Mouse (Mus musculus) Patski (cell line): ENCODE data around the gene Atxn7. TPM values are rescaled to one million over a fixed set of nuclear protein-coding genes. Genes with fewer than 3 reads are reported as not detected.

Source experiments
- ATAC-seq: fragments of 100-300 bp; one replicate; pipeline ENCODE4 v1.8.0; 2021
- CTCF ChIA-PET: fragments of 350-600 bp; sonication (Branson Sonifier 250); formaldehyde crosslinking; loops from one replicate; lab custom pipeline; 2022; ENCODE audit warnings: inconsistent platforms; lab: Charles Lee
- POLR2A ChIA-PET: fragments of 350-600 bp; sonication (Branson Sonifier 250); formaldehyde crosslinking; loops from one replicate; lab custom pipeline; 2022; ENCODE audit warnings: antibody characterized with exemption, inconsistent platforms; lab: Charles Lee
- DNase-seq: peaks from one replicate; pipeline ENCODE4 v3.0.0-alpha.2; 2011; ENCODE audit warnings: low read depth, low spot score
- H3K27me3 ChIP-seq: fragments of 371-371 bp; one replicate; pipeline ENCODE4 v1.5.1; 2021
- CTCF ChIP-seq: fragments of 100-300 bp; IDR thresholded peaks from one replicate; pipeline ENCODE4 v1.5.1; 2021
- in situ Hi-C: fragments of 300-500 bp; cut with MboI; formaldehyde crosslinking; loops from 3 replicates; pipeline ENCODE4 v1.11.1; 2018; ENCODE audit warnings: low pct_unique_long_range_greater_than_20kb, mixed read lengths
- polyA plus RNA-seq: library from polyadenylated mRNA; unstranded; gene quantifications from one replicate; pipeline ENCODE4 v1.2.3, GENCODE M21; 2021

Gene Atxn7
- polyA plus RNA-seq, 1 experiment from 2014 or later = 11.3 TPM

DNA sequence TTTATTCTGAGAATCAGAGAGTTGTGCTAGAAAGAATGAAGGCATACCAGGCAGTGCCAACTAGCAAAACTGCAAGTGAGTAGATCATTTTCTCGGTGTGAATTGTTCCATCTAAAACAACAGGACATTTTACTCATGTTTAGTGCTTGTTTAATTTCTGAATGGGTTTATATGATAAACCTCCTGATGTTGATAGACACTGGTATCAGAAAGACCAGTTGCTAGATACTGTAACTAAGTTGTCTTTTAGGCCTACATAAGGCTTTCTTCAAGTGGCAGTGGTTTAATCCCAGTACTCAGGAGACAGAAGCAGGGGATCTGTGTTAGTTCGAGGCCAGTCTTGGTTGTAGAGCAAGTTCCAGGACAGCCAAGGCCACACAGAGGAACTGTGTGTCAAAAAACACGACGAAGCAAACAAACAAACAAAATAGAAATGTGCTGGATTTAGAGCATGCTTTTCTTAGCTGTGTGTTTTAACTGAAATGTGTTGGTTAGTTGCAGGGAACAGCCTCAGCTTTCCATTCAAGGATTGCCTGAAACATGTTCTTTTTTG lies 125.5 kb downstream of the Atxn7 start:
- DNase-seq (no peak), ATAC-seq (no peak)
- TF ChIP-seq CTCF = no peak
- in situ Hi-C loops = no loop called here
- H3K27me3 ChIP-seq = no peaks in the 10 kb centered on the region
- CTCF ChIA-PET = interaction anchor here (1.0 to 3.5 kb wide), 3 partner anchors 10 to 19 kb away, joined by 3 to 21 read pairs (median 5); no protein-coding TSS in a partner anchor
- POLR2A ChIA-PET = no interaction called here

DNA sequence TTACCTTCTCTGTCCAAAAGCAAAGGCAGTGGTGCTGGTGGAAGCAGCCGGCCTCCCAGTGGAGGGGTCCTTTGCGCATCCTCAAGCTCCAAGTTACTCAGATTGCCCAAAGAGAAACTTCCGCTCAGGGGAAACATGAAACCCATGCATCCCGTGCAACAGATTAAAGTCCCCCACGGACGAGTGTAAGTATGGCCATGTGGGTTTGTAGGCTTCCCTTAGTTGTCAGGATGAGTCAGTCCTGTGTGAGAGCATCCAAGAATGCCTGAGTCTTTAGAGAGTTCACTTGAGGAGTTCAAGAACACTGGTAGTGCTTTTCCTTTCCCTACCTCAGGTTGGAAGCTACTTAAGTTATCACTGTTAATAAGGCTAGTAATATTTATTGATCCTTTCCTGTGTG lies 126.1 kb downstream of the Atxn7 start:
- DNase-seq = no peak
- peak; percentile 44 for ATAC-seq
- H3K27me3 ChIP-seq = no peaks in the 10 kb centered on the region
- in situ Hi-C loops = no loop called here
- POLR2A ChIA-PET = no interaction called here
- TF ChIP-seq CTCF = no peak
- CTCF ChIA-PET = interaction anchor here (1.0 to 3.5 kb wide), 2 partner anchors 11 to 19 kb away, joined by 5 to 21 read pairs; no protein-coding TSS in a partner anchor

DNA sequence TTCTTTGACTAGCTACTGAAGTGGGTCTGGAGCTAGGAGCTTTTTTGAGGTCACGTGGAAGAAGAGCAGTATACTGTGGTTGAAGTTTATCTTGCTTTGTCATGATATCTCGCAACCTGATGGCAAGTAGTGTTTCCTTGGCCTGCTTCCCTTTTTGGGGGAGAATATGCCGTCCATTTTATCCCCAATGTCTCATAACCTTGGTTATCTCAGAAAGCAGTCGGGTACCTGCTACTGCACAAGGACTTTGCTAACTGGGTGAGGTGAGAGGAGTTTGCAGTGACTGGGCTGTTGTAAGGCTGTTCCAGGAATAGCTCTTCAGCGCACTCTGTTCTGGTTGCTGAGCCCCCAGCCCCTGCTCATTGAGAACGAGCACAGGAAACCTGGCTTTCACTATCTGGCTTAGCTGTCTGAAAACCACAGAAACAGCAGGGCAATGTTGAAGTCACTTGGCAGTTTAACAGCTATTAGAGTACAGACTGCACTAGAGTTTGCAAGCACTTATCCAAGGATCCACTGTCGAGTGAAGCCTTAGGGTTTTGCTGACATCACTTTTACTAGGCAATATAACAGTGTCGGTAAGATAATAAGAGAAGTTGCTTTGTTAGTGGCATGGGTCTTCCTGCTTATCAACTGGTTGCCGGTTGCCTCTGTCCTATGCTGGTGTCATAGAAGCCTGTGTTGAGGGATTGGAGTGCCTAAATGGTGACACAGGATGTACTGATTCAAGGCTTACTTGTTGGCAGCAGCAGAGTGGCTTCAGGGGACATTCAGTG lies 127.0 kb downstream of the Atxn7 start:
- in situ Hi-C loops = no loop called here
- POLR2A ChIA-PET = no interaction called here
- TF ChIP-seq CTCF = no peak
- no peaks in the 10 kb centered on the region for H3K27me3 ChIP-seq
- peak; percentile 6 for ATAC-seq
- DNase-seq = no peak
- CTCF ChIA-PET = interaction anchor here (3.5 kb wide), 1 partner anchor 10 kb away, joined by 21 read pairs; no protein-coding TSS in a partner anchor

DNA sequence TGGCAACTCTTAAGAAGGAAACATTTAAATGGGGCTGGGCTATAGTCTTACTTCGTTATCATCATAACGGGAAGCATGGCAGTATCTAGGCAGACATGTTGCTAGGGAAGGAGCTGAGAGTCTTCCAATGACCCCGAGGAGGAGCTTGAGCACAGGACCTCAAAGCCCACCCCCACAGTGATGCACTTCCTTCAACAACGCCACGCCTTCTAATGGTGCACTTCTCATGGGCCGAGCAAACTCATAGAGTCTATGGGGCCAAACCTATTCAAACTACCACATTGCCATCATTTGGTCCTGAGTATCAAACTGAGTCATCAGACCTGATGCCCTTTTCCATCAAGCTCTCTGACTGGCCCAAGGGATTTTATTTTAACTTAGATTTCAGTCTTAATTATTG lies 129.3 kb downstream of the Atxn7 start:
- no peak for TF ChIP-seq CTCF
- ChIA-PET POLR2A (no interaction called here), CTCF (interaction anchor here (1.5 kb wide), 1 partner anchor 63 kb away, joined by 3 read pairs; no protein-coding TSS in a partner anchor)
- in situ Hi-C loops = no loop called here
- DNase-seq = no peak
- ATAC-seq = no peak
- H3K27me3 ChIP-seq = no peaks in the 10 kb centered on the region

DNA sequence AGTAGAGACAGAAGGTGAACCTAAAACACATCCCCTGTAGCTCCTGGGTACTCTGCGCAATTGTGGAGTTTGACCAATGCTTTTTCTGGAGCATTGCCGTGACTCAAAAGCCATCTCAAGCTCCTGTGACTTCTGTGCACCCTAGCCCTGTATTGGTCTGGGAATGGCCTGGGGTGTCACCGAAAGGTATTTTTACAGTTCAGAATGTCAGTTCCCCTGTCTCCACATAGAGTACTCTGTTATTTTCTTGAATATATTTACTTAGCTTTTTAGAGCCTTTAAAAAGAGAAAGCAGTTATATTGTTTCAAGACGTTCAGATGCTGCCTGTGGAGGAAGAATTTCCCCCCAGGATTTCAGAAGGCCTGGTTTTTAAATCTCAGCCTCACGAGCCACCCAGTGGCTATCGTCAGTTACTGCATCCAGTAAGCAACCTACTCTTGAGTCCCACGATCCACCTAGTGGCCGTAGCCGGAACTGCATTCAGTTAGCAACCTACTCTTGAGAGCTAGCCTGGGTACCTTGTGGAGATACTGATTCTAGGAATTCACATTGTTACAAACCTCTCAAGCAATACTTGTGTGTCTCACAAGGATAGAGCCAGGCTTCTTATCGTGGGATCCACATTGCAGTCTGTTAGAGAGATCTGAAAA lies 137.2 kb downstream of the Atxn7 start:
- ChIA-PET POLR2A (interaction anchor here (1.0 kb wide), 1 partner anchor 17 kb away, joined by 3 read pairs; no protein-coding TSS in a partner anchor), CTCF (interaction anchor here (0.6 to 3.1 kb wide), 33 partner anchors 8 to 186 kb away, joined by 3 to 21 read pairs (median 4); partner anchors contain the start of gene Psmd6)
- no peaks in the 10 kb centered on the region for H3K27me3 ChIP-seq
- in situ Hi-C loops = no loop called here
- ATAC-seq (peak; percentile 90), DNase-seq (peak; percentile 57)
- TF ChIP-seq CTCF = peak; percentile 99

DNA sequence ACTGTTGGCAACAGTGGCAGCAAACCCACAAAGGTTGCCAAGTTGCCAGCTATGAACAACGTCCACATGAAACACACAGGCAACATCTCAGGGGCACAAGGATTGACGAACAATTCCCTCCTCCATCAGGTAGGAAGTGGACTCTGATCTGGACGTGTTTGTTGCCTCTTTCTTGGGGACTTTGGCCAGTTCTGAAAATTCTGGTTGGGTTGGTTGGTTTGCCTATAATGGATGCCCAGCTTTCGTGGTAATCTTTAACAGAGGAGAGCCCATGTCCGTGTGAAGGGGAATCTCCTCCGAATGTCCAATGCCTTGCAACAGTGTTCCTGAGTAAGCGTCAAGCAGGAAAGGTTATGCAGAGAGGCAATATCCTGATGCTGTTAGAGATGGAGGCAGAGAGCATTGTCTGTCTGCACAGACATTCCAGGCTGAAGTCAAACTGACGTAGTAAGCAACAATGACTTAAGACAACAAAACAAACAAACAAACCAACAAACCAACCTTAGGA lies 139.6 kb downstream of the Atxn7 start:
- no peak for DNase-seq
- no peak for ATAC-seq
- no peaks in the 10 kb centered on the region for H3K27me3 ChIP-seq
- no peak for TF ChIP-seq CTCF
- in situ Hi-C loops = loop anchor here (5.0 to 25.0 kb wide), 3 partner anchors 144 to 739 kb away; no protein-coding TSS in a partner anchor
- ChIA-PET CTCF (no interaction called here), POLR2A (interaction anchor here (0.7 kb wide), 1 partner anchor 140 kb away, joined by 3 read pairs; no protein-coding TSS in a partner anchor)

DNA sequence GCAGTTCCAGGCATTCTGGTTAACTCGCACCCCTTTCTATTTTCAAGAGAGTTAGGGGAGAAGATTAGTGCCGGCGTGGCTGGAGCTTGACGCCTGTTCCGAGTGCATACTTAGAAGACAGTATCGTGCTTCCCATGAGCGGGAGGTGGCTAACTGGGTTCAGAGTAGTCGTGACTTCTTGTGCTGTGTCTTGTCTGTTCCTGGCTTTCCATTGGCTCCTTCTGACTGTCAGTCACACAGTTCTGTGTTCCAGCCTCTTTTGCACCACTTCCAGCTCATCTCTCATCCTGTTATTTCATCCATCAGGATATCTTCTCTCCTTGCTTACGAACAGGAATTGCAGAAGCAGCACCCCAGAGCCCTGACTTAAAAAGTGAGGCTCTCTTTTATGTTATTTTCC lies 140.1 kb downstream of the Atxn7 start:
- in situ Hi-C loops = loop anchor here (5.0 to 25.0 kb wide), 3 partner anchors 144 to 739 kb away; no protein-coding TSS in a partner anchor
- no peak for TF ChIP-seq CTCF
- ChIA-PET POLR2A (interaction anchor here (0.7 kb wide), 1 partner anchor 141 kb away, joined by 3 read pairs; no protein-coding TSS in a partner anchor), CTCF (no interaction called here)
- DNase-seq (no peak), ATAC-seq (no peak)
- no peaks in the 10 kb centered on the region for H3K27me3 ChIP-seq

DNA sequence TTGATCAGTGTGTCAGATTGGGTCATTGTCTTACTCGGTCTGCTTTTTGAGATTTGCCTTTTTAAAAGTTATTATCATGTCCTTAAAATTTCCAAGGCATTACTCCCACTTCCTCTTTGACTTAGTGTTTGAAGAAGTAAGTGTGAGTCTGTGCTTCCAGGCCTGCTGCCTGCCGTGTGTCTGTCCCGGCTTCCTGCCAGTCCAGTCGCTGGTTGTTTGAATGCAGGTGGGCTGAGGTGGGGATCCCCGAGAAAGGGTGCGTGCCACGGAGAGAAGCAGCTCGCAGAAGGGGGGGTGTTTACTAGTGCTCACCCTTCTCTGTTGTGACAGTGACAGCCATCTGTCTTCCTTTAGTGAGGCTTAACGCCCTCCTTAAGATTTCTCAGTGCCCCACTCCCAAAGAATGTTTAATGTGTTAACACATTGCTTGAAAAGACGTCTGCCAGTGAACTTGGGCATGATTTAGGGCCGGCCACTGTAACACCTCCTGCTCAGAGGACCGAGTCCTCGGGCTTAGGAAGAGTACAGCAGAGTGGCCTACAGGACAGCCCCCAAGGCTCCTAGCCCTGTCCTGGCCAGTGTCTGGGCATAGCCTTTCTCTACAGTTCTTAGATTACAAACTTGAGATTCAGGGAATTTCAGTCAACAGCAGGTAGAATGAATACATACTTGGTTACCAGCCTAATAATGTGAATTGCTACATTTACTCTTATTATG lies 143.1 kb downstream of the Atxn7 start:
- no peak for ATAC-seq
- TF ChIP-seq CTCF = no peak
- DNase-seq = no peak
- ChIA-PET POLR2A (no interaction called here), CTCF (no interaction called here)
- in situ Hi-C loops = loop anchor here (5.0 to 25.0 kb wide), 3 partner anchors 147 to 742 kb away; no protein-coding TSS in a partner anchor
- H3K27me3 ChIP-seq = no peaks in the 10 kb centered on the region

DNA sequence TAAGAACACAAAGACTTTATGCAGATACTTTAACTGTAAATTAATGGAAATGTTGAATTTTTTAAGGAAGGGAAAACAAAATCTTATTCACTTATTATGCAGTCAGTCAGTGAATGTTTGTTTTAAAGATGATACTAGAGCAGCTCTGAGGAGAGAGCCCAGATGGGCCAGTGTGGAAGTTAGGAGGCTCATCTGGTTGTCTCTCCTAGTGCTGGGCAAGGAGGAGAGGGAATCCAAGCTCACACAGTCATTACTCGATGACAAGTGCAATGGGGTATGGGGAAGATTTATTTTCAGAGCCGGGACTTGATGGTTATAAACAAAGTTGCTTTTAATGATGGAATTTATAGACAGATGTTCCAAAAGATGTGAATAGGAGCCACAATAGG lies 143.7 kb downstream of the Atxn7 start:
- TF ChIP-seq CTCF = no peak
- POLR2A ChIA-PET = no interaction called here
- CTCF ChIA-PET = no interaction called here
- ATAC-seq = no peak
- no peaks in the 10 kb centered on the region for H3K27me3 ChIP-seq
- no peak for DNase-seq
- in situ Hi-C loops = loop anchor here (5.0 to 25.0 kb wide), 3 partner anchors 148 to 743 kb away; no protein-coding TSS in a partner anchor
